Mouse (Mus musculus) cerebellum, adult (tissue): ENCODE measurements around the gene Myl6b.

Experiments
- ATAC-seq: cut with Nextera tagmentation; 2 replicates; pipeline ENCODE4 v1.9.2; 2017; ENCODE audit warnings: mild to moderate bottlenecking, moderate library complexity, mixed read lengths; ENCODE audit not compliant: insufficient number of reproducible peaks, low FRiP score, low TSS enrichment

Myl6b gene

GRCm38 (mm10) chr10:128457676-128458075 is 40.8 kb downstream of the Myl6b start:
- no peak for ATAC-seq

GRCm38 (mm10) chr10:128455280-128455679 is 43.2 kb downstream of the Myl6b start:
- no peak for ATAC-seq

DNA sequence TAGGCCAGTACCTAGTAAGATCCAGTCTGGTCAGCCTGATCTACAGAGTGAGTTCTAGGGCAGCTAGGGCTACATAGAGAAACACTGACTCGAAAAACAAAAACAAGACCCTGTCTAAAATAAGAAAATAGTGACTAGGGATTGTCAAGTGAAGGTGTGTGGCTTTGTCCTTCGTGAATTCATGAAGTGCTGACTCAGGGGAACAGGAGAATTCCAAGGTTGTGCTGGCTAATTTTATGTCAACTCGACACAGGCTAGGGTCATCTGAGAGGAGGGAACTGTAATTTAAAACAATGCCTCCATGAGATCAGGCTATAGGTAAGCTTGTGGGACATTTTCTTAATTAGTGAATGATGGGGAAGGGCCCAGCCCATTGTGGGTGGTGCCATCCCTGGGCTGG is 44.0 kb downstream of the Myl6b start:
- ATAC-seq = no peak

- ATAC-seq = no peak
Measured at GRCm38 (mm10) chr10:128451014-128451413, 47.5 kb downstream of the Myl6b start.

- no peak for ATAC-seq
Measured at GRCm38 (mm10) chr10:128445407-128445806, 53.1 kb downstream of the Myl6b start.

DNA sequence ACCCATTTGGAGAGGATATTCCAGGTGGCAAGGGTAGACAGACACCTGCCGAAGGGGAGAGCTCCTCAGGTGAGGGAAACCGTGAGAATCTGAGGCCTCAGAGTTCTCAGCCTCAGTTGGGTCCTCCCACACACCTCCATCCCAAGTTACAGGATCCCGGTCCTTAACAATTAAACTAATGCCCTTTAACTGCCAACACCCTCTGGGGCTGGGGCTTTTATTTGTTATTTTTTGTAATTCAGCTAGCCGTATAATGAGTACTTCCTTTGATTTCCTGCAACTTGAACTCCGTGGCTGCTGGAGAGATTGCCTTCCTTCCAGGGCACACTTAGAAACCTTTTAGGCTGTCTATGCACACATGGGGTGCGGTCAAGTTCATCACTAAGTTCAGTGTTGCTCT is 54.1 kb downstream of the Myl6b start:
- no peak for ATAC-seq
